Mouse (Mus musculus) layer of hippocampus, adult 9-10 months (tissue): ENCODE data around the gene Tmco4.

Experiments
- DNase-seq: peaks from one replicate; pipeline ENCODE4 v3.0.0; 2022; ENCODE audit warnings: low spot score

Tmco4 gene

GRCm38 (mm10) chr4:139092356-139093195, 119.9 kb downstream of the Tmco4 start, which contains the start of gene Nbl1:
Nbl1 (minus strand) TSS chr4:139092993.
- no peak for DNase-seq

GRCm38 (mm10) chr4:139093196-139093530, 120.5 kb downstream of the Tmco4 start:
- no peak for DNase-seq

- DNase-seq = no peak
Measured at GRCm38 (mm10) chr4:139095406-139095805, 122.7 kb downstream of the Tmco4 start.

GRCm38 (mm10) chr4:139096201-139096600, 123.5 kb downstream of the Tmco4 start:
- DNase-seq = no peak

- no peak for DNase-seq
Measured at GRCm38 (mm10) chr4:139100326-139100725, 127.6 kb downstream of the Tmco4 start.

GRCm38 (mm10) chr4:139101546-139101945, 128.9 kb downstream of the Tmco4 start:
- DNase-seq = no peak

- no peak for DNase-seq
Measured at GRCm38 (mm10) chr4:139105453-139105852, 132.8 kb downstream of the Tmco4 start.
